Mouse (Mus musculus): ENCODE data around the gene Cfap157.

DNA sequence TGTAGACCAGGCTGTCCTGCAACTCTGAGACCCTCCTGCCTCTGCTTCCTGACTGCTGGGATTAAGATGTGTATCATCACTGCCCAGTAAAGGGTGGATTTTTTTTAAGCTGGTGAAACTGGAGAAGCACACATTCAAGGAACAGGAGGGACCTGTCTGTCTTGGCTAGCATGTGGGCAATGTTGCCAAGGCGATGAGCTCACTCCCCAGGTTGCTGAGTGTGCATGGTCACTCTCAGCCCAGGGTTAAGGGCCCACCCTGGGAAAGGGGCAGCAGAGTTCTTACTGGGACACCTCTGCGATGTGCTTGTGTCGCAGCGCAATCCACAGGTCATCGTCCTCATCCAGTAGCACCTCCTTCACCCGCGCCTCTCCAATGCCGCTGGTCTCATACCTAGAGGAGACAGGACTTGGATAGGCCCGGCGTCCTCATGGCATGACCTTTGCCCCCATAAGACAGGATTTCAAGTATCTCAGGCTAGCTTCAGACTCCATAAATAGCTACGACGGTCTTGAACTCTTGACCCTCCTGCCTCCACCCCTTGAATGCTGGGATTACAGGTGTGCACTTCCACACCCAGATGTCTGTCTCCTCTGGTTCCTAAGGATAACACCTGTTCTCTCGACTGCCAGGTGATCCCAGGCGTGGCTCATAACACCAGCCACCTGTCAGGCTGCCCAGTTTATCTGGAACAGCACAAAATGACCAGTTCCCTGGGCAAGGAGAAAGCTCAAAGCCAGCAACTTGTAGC lies 24.8 kb upstream of the Cfap157 start:
- TF ChIP-seq CTCF (conservative IDR thresholded peaks at IDR 0.05; ENCODE audit: insufficient read depth, insufficient read length, low read depth, low read length) = no peak
- TF ChIP-seq POLR2A (IDR thresholded peaks at IDR 0.05; ENCODE audit: low read depth, low read length) = no peak
